12 mouse cellular contexts compared by ENCODE assay signal in the genomic region with DNA sequence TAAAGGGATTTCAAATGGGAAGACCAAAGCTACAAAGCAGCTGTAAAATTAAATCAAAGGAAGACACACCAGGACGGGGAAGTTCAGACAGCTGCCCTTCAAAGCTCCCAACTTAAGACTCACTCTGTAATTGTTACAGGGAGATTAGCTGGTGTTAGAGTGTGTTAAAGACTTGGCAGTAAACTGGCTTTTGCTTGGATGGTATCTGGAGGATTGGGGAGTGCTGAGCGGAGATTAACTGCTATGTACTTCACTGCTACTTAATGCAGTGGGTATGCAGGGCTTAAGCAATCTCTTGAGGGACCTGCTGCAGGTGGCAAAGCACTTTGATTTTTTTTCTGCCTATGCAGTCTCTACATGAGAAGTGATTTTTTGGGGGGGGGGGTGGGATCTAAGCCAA.
DNase-seq lines count a peak whose midpoint lies in the region; ATAC-seq and TF ChIP-seq lines count a peak whose summit lies in the region.
"Had no signal": no experiment of that assay in that cellular context is flagged by ENCODE, and none has a peak within 500 bp of the region (broad histone marks: within the 10 kb centered on the region; RNA-seq: fewer than 3 reads in every experiment).

No protein-coding gene starts in this region.

- no peak overlapping the region for H3K27ac ChIP-seq in forebrain, embryonic 12.5 days
- H3K27ac ChIP-seq in forebrain, postnatal 0 days (ENCODE audit: low read depth, low read length): no peak overlapping the region
- no peak overlapping the region for H3K27ac ChIP-seq in heart, embryonic 12.5 days (ENCODE audit: poor library complexity, severe bottlenecking)
- no peak overlapping the region for H3K27ac ChIP-seq in midbrain, embryonic 11.5 days (ENCODE audit: low read depth, low read length)
- no peak overlapping the region for H3K27ac ChIP-seq in midbrain, embryonic 10.5 days (replicated peaks)
- H3K27ac ChIP-seq: embryonic facial prominence, embryonic 15.5 days; liver, embryonic 13.5 days; neural tube, embryonic 12.5 days had no signal

- intact Hi-C loops in heart, postnatal 10 days (cut with DNase I): loop anchor here (1.0 to 5.0 kb wide), 8 partner anchors 34 to 415 kb away; no protein-coding TSS in a partner anchor
- intact Hi-C loops in left cerebral cortex, postnatal 25 days (cut with DNase I): loop anchor here (1.0 to 5.0 kb wide), 5 partner anchors 80 to 372 kb away; no protein-coding TSS in a partner anchor

- ATAC-seq in forebrain, embryonic 12.5 days (ENCODE audit: low FRiP score): 0 out of 2 replicates have a peak, but pooled peaks have one; percentile 14
- no peak for ATAC-seq in forebrain, postnatal 0 days
- no peak for ATAC-seq in heart, embryonic 12.5 days (ENCODE audit: insufficient number of reproducible peaks, low FRiP score)
- ATAC-seq in midbrain, embryonic 11.5 days (ENCODE audit: low FRiP score): peak; percentile 49; the same call in 1 of the 2 replicates

- no peaks in the 10 kb centered on the region for H3K27me3 ChIP-seq in forebrain, embryonic 12.5 days
- H3K27me3 ChIP-seq in forebrain, postnatal 0 days (ENCODE audit: insufficient read depth, low read length): no peaks in the 10 kb centered on the region
- H3K27me3 ChIP-seq in heart, embryonic 12.5 days (replicated peaks): no peaks in the 10 kb centered on the region
- H3K27me3 ChIP-seq in midbrain, embryonic 11.5 days (ENCODE audit: control insufficient read depth, insufficient read depth, low read length): no peaks in the 10 kb centered on the region
- H3K27me3 ChIP-seq in midbrain, embryonic 10.5 days (ENCODE audit: low read depth, poor library complexity, severe bottlenecking): no peaks in the 10 kb centered on the region
- H3K27me3 ChIP-seq: embryonic facial prominence, embryonic 15.5 days; liver, embryonic 13.5 days; megakaryocyte, embryonic 14.5 days; neural tube, embryonic 12.5 days had no signal

- H3K9ac ChIP-seq in forebrain, embryonic 12.5 days: no peak overlapping the region
- no peak overlapping the region for H3K9ac ChIP-seq in forebrain, postnatal 0 days
- H3K9ac ChIP-seq in heart, embryonic 12.5 days: no peak overlapping the region
- no peak overlapping the region for H3K9ac ChIP-seq in midbrain, embryonic 11.5 days (ENCODE audit: low read length)
- H3K9ac ChIP-seq: embryonic facial prominence, embryonic 15.5 days; liver, embryonic 13.5 days; neural tube, embryonic 12.5 days had no signal

- H3K4me1 ChIP-seq in forebrain, embryonic 12.5 days: no peaks in the 10 kb centered on the region
- H3K4me1 ChIP-seq in forebrain, postnatal 0 days (ENCODE audit: insufficient read depth): no peaks in the 10 kb centered on the region
- H3K4me1 ChIP-seq in heart, embryonic 12.5 days (replicated peaks): no peaks in the 10 kb centered on the region
- H3K4me1 ChIP-seq in midbrain, embryonic 11.5 days (ENCODE audit: control insufficient read depth, insufficient read depth, low read length): no peaks in the 10 kb centered on the region
- H3K4me1 ChIP-seq in midbrain, embryonic 10.5 days: no peaks in the 10 kb centered on the region
- H3K4me1 ChIP-seq: embryonic facial prominence, embryonic 15.5 days; liver, embryonic 13.5 days; neural tube, embryonic 12.5 days had no signal

- no peaks in the 10 kb centered on the region for H3K36me3 ChIP-seq in forebrain, embryonic 12.5 days (replicated peaks)
- no peaks in the 10 kb centered on the region for H3K36me3 ChIP-seq in forebrain, postnatal 0 days (ENCODE audit: insufficient read depth)
- H3K36me3 ChIP-seq in heart, embryonic 12.5 days: no peaks in the 10 kb centered on the region
- no peaks in the 10 kb centered on the region for H3K36me3 ChIP-seq in midbrain, embryonic 11.5 days (ENCODE audit: control insufficient read depth, insufficient read depth, low read length)
- H3K36me3 ChIP-seq in midbrain, embryonic 10.5 days: no peaks in the 10 kb centered on the region
- H3K36me3 ChIP-seq: embryonic facial prominence, embryonic 15.5 days; liver, embryonic 13.5 days; neural tube, embryonic 12.5 days had no signal

- no peak for DNase-seq in forebrain, postnatal 0 days
- peak; percentile 17 to 27 for DNase-seq in heart, postnatal 10 days
- DNase-seq in midbrain, embryonic 11.5 days (ENCODE audit: low spot score, missing footprints): no peak
- DNase-seq in midbrain, embryonic 10.5 days (ENCODE audit: low spot score): no peak
- DNase-seq in left cerebral cortex, postnatal 25 days (ENCODE audit: low spot score in 2 of 2): no peak
- DNase-seq in cerebellum, adult 18-20 months: no peak

- H3K4me2 ChIP-seq in forebrain, embryonic 12.5 days: no peak overlapping the region
- no peak overlapping the region for H3K4me2 ChIP-seq in forebrain, postnatal 0 days (ENCODE audit: low read depth)
- H3K4me2 ChIP-seq in heart, embryonic 12.5 days: no peak overlapping the region
- H3K4me2 ChIP-seq in midbrain, embryonic 11.5 days: no peak overlapping the region
- H3K4me2 ChIP-seq: embryonic facial prominence, embryonic 15.5 days; liver, embryonic 13.5 days; neural tube, embryonic 12.5 days had no signal

- no peak overlapping the region for H3K4me3 ChIP-seq in forebrain, embryonic 12.5 days (replicated peaks)
- H3K4me3 ChIP-seq in forebrain, postnatal 0 days (ENCODE audit: low read depth, low read length): no peak overlapping the region
- H3K4me3 ChIP-seq in heart, embryonic 12.5 days: no peak overlapping the region
- H3K4me3 ChIP-seq in midbrain, embryonic 11.5 days (ENCODE audit: low read depth, low read length): no peak overlapping the region
- H3K4me3 ChIP-seq in midbrain, embryonic 10.5 days: no peak overlapping the region
- H3K4me3 ChIP-seq: embryonic facial prominence, embryonic 15.5 days; liver, embryonic 13.5 days; neural tube, embryonic 12.5 days had no signal

- no peaks in the 10 kb centered on the region for H3K9me3 ChIP-seq in forebrain, embryonic 12.5 days
- H3K9me3 ChIP-seq in forebrain, postnatal 0 days (ENCODE audit: low read length): no peaks in the 10 kb centered on the region
- H3K9me3 ChIP-seq in heart, embryonic 12.5 days (replicated peaks): peaks cover 11% of the 10 kb centered on the region
- H3K9me3 ChIP-seq in midbrain, embryonic 11.5 days (ENCODE audit: control insufficient read depth, low read length): no peaks in the 10 kb centered on the region
- 0 out of 2 replicates have a peak, but pooled peaks cover 3% of the 10 kb centered on the region for H3K9me3 ChIP-seq in midbrain, embryonic 10.5 days (replicated peaks)
- H3K9me3 ChIP-seq: embryonic facial prominence, embryonic 15.5 days; liver, embryonic 13.5 days; neural tube, embryonic 12.5 days had no signal

- TF ChIP-seq CTCF in forebrain, postnatal 0 days (IDR thresholded peaks at IDR 0.05; ENCODE audit: low read depth): no peak

- 43% methylated on average over 2 of the region's 2 CpGs for WGBS in forebrain, embryonic 12.5 days
- WGBS in forebrain, postnatal 0 days: 28% methylated on average over 2 of the region's 2 CpGs
- WGBS in heart, embryonic 12.5 days: 32% methylated on average over 2 of the region's 2 CpGs
- 26% methylated on average over 2 of the region's 2 CpGs for WGBS in midbrain, embryonic 11.5 days
- 36% methylated on average over 2 of the region's 2 CpGs for WGBS in midbrain, embryonic 10.5 days

Comparison
In these comparisons a context has a peak if more than half of its experiments do, and no peak if none do; other contexts are left out.
1. ATAC-seq: peak in forebrain, embryonic 12.5 days (single experiment) and midbrain, embryonic 11.5 days (single experiment); none in forebrain, postnatal 0 days (single experiment) and heart, embryonic 12.5 days (single experiment).
2. DNase-seq: peak in heart, postnatal 10 days (2 of 2); none in forebrain, postnatal 0 days (single experiment), midbrain, embryonic 11.5 days (single experiment), midbrain, embryonic 10.5 days (single experiment), left cerebral cortex, postnatal 25 days (0 of 2) and cerebellum, adult 18-20 months (0 of 2).